Mouse (Mus musculus) thymus, postnatal 0 days (tissue): ENCODE results near the gene Lhx2. TPM values are rescaled to one million over a fixed set of nuclear protein-coding genes. Genes with fewer than 3 reads are reported as not detected.
A peak's percentile ranks its signal among the peaks of the same experiment; 100 is the strongest.

Experiments used
- DNase-seq: peaks from one replicate; pipeline ENCODE4 v3.0.0-alpha.2; 2015; ENCODE audit warnings: low spot score
- polyA plus RNA-seq: library from polyadenylated mRNA; unstranded; fragments of >200 nt; fragmentation: Nextera tagmentation; extraction: Ambion mirVana; gene quantifications from 2 replicates; pipeline ENCODE4 v1.2.1, GENCODE M21; 2015

Lhx2 gene
- polyA plus RNA-seq, 1 experiment from 2014 or later = 0.17 TPM

DNA sequence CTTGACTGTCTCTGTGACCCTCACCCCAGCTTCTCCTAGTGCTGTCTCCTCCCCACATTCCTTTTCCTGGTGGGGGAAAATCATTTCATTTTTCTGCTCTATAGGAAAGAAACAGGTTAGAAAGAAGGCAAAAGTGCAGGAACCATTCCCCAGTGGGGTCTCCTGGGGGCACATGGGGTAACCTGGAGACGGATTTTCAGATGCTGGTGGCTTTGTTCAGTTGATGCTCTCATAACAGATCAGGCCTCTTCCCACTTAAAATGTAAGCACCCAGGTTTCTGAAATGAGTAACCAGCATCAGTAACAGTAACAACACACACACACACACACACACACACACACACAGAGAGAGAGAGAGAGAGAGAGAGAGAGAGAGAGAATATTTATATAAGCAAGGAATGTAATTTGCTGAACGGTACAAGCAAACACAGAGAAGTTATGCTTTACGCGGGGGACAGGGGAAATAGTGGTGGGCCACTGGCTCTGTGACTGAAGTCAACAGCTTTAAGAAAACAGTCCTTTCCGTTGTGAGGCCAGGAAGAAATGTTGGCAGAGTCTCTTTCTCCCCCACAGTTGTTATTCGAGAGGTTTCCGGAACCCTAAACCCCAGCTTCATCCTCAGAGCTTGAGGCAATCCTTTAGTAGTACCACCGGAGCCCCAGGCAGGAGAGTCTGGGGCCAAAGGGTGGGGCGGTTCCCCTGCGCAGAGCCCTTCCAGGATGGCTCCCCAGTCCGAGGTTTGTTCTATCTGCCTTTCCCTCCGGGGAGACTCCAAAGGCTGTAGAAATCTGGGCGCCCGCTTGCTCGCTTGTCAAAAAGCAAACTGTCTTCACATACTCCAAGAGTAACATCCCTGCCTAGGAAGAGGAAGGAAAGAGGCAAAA lies 8.0 kb downstream of the Lhx2 start:
- no peak for DNase-seq

DNA sequence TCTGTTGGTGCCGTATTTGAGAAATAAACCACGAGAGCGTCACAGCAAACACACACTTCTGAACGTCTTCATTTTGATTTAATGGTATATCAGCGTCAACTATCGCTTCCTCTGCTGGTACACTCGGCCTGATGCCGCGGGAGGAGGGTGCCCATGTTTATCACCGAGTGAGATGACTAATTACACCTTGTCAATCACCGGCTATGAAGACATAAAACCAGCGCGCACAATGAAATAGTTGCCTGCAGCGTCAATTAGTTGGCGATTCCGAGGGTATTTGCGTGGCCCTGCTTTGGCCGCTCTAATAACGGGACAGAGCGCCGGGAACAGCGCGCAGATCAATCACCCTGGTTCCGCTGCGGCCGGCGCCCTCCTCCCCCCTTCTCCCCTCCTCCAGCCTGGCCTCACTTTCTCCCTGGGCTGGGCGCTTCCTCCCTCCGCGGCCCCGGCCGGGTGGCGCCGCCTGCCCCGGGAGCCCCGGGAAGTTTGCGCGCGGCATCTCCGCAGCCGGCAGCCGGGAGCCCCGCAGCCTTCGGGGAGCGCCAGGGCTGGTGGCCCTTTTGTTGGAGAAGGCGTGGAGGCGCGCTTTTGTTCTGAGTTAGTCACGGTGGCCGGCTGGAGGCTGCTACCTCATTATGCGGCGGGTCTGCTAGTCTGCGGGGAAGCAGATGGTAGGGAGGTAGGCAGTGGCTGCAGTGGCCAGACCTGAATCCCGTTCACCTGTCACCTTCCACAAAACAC lies 8.9 kb downstream of the Lhx2 start:
- no peak for DNase-seq

DNA sequence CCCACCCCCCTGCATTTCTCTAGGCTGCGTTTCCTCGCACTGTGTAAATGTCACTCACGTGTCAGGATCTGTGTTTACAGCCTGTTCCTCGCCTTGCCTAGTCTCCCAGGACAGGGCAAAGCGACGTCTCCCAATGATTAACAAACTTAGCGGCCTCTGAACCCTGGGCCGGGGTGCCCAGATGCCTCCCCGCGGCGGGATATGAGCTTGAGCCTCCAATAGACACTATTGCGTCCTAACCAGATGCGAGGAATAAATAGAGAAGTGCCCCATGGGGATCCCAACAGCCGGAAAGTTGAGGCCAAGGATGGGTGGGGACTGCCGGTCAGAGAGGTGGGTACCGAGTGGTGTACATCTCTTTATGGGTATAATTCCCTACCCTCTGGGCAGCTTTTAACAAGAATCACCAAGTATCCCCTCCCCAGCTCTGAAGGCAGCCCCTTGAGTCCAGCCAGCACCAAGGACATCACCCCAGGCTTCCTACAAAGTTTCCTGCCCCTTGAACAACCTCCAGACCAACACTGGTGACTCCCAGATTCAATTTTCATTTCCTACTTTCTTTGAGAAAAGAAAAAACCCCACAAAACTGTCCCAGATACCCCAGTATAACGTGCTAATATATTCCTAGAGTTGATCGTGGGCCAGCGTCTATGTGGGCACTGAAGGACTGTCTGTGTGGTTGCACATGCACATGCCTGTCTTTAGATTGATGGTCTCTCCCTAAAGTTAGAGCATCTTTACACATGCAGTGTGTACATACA lies 9.8 kb downstream of the Lhx2 start:
- DNase-seq = no peak

DNA sequence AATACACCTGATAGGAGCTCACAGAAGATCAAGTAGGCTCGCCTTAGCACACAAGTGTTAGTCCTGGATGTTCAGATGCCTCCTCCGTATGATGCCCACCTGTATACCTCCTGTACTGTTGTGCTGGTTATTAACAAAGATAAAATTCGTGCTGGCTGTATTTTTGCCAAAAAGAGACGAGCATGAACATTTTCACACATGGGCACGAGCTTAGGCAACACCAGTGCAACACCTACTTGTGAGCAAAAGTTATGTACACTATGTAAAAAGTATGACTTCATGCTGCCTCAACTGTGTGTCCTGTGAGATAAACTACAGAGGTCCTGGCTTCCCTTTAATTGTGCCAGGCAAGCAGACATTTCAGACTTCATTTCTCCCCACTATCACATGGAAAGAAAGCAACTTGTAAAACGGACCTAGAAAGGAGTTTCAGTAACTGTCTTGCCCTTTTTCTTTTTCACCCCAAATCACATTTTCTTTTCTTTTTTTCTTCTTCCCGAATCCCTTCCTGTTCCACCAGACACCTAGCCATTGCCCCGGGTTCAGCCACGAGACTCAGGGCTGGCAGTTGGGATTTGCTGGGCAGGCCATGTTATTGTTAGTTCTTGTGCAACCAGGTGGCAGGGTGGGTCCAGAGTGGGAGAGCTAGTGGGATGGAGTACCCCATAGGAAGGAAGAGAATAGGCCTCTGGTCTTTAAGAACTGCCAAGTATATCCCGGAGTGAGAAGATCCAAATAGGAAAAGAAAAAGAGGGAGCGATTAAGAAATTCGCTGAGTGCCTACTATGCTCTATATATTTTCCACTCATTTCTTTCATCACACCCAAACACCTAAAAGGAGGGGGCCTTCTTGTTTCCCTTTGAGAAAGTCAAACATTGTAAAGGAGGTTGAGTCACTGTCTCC lies 10.6 kb downstream of the Lhx2 start:
- no peak for DNase-seq

DNA sequence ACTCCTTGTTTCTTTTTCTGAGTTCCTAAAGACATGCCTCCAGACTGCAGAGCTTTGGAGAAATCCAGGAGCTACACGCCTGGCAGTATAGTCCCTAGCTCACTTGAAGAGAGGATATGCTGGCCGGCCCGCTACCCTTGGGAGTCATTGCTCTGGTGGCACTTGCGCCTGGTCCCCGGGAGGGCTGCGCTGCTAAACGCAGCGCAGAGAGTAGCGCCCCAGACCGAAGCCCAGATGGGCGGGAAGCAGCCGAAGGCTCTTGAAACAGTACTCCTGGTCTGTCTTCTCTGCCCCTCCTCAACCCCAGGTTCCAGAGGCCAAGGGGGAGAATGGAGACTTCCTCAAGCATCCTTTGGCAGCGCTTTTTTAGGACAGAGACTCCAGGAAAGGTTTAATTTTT lies 11.3 kb downstream of the Lhx2 start:
- DNase-seq = no peak

DNA sequence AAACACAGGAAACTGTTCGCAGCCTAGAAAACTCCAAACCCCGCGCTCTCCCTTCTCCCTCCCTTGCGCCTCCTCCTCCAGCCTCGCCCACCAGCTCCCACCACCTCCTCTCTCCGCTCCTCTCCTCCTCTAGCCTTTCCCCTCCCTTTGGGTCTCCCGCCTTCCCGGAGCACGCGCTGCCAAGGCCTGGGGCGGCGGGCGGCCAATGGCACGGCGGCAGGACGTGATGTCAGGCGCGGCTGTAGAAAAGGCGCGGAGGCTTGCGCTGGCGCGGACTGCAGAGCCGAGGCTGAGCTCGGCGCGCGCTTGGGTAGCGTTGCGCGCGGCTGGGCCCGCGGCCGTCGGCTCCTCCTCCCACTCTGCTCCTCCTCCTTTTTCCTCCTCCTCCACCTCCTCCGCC lies 11.7 kb downstream of the Lhx2 start:
- peak; percentile 71 for DNase-seq

DNA sequence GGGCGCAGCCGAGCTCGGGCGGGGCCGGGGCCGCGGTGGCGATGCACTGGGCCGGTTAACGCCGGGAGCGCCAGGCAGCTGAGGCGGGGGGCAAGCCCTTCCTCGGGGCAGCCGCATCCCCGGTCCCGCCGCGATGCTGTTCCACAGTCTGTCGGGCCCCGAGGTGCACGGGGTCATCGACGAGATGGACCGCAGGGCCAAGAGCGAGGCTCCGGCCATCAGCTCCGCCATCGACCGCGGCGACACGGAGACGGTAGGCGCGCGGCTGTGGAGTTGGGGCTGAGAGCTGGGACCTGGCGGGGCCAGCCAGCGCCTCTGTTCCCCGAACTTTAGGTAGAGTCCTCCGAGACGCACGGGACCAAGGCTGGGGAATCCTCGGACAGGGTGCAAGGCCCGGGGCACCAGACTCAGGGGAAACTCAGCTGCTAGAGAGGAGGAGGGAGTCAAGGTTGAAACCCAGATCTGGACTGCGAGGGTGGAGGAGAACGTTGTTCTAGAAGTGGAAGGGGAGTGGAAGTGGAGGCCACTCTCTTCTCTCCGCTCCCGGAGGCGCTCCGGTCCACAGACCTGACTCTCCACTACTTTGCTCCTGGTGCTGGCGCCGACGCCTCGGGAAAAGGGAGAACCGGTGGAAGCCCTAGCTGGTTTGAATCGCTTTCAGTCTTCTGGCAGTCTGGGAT lies 12.7 kb downstream of the Lhx2 start:
- no peak for DNase-seq

DNA sequence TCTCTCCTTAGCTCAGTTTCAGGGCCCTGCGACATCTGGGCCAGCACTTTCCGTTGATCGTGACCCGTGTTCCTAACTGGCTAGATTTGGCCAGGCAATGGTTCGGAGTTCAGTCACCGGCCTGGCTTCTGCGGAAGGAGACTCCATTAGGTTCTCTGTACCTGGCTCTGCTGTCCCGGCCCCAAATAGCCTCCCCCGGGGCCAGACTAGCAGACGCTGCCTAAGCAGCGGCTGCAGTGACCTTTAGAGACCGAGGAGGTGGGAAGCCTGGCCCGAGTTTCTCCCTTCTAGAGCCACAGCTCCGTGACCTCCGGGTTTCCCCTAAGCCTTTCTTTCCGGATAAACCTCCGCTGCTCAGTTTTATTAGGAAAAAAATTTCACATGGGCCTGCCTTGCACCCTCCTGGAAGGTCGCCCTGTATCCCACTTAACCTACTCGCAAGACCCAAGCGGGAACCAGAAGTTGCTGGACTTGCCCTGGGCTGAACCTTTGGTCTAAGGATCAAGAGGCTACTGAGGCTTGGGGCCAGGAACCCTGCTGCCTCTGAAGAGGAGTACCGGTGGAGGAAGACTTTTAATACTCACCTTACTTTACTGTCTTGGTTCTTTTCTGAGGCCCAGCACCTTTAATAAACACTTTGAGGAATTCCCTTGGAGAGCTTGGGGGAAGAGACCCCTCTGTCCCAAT lies 13.4 kb downstream of the Lhx2 start:
- DNase-seq = no peak

DNA sequence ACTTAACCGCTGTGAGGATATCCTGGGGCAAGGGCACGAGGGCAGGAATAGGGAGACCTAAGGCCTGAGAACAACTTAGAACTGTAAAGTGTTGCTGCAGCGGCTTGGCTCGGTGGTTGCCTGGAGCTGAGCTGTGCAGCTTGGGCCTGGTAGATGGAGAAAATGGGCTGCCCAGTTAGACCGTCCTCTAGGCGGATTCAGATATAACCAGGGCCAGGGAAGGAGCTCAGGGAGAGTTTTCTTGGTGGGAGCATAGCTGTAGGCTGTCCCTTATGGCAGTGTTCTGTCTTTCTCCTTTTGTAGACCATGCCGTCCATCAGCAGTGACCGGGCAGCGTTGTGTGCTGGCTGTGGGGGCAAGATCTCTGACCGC lies 13.9 kb downstream of the Lhx2 start:
- no peak for DNase-seq

DNA sequence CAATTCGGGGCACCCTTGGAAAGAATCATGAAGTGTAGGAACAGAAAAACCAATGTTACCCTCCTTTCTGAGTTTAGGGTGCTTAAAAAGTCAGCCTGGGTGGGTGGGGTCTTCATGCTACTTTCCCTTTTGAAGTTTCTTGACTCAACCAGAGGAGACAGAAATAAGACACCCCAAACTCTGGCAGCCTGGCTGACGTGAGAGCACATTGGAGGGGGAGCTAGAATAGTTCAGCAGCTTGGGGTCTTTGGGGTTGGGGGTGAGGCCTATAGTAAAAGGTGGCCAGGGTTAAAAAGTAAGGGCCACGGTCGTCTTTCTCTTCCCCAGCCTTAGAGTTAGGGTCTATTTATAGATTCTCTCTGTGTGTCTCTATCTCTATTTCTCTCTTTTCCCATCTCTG lies 14.6 kb downstream of the Lhx2 start:
- no peak for DNase-seq

DNA sequence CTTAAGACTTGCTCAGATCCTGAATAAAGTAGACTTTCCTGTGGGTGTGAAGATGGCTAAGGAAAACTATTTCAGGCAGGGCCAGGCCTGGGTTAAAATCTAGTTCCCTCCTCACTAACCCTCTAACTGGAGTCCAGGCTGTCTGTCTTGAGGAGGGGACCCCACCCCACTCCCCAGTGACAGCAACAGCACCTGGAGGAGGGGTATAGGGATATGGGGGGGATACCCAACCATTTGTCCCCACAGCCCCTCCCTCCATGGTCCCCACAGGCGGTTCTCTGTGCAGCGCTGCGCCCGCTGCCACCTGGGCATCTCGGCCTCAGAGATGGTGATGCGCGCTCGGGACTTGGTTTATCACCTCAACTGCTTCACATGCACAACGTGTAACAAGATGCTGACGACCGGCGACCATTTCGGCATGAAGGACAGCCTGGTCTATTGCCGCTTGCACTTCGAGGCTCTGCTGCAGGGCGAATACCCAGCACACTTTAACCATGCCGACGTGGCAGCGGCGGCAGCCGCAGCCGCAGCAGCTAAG lies 15.2 kb downstream of the Lhx2 start:
- DNase-seq = no peak

DNA sequence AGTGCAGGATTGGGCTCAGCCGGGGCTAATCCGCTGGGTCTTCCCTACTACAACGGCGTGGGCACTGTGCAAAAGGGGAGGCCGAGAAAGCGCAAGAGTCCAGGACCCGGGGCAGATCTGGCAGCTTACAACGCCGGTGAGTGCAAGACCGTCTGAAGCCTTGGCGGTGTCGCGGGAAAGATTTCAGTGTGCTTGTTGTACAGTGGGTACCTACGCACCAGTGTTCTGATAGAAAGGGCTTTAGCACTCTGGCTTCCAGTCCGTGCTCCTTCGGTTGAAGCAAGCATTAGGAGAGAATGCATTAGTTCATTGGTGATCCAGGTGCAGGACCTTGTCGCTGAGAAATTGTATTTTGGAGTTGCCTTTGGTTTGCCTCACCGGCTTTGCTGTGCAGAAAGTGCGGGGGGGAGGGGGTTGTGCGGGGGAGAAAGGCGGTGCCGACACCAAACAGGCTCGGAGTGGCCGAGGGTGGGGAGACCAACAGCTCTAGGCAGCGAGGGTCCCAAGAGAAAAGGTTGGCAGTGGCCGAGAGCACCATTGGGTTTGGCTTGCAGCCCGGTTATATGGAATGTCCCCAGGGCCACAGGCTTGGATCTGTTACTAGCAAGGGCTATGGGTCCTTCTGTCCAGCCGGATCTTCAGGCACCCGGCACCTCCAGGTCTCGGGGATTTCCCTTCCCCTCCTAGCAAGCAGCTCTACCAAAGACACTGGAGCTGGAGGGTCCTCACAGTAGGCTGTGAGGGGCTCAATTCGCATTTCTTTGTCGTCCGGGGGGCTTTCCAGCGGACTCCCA lies 15.8 kb downstream of the Lhx2 start:
- no peak for DNase-seq

DNA sequence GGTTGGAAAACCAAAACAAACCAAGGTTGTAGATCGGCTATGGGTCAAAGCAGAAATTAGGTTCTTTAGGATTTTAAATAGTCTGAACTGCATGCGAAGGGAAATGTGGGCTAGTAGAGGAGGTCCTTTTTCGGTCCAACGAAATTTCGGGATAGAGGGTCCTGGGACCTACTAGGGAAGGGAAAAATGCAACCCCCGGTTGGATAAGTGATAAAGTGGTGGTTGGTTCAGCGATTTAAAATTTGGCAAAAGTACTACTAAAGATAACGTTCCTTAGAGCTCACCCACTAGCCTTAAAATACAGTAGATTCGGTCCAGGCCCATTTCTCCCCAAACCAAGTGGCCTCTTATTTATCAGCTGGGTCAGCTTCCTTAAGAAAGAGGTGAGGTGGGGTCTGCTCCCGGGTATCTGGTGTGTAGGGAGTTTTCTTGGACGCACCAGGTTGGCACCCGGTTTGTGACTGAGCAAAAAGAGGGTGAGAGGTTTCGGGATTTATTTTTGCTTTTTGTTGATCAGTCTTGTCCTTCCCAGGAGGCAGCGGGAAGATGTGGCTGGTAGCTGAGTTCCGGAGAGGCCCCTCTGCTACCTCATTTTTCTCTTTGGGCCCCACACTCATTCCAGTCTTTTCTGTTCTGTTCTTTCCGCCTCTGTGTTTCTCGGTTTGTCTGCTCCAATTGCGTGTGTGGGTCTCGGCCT lies 16.8 kb downstream of the Lhx2 start:
- DNase-seq = no peak

DNA sequence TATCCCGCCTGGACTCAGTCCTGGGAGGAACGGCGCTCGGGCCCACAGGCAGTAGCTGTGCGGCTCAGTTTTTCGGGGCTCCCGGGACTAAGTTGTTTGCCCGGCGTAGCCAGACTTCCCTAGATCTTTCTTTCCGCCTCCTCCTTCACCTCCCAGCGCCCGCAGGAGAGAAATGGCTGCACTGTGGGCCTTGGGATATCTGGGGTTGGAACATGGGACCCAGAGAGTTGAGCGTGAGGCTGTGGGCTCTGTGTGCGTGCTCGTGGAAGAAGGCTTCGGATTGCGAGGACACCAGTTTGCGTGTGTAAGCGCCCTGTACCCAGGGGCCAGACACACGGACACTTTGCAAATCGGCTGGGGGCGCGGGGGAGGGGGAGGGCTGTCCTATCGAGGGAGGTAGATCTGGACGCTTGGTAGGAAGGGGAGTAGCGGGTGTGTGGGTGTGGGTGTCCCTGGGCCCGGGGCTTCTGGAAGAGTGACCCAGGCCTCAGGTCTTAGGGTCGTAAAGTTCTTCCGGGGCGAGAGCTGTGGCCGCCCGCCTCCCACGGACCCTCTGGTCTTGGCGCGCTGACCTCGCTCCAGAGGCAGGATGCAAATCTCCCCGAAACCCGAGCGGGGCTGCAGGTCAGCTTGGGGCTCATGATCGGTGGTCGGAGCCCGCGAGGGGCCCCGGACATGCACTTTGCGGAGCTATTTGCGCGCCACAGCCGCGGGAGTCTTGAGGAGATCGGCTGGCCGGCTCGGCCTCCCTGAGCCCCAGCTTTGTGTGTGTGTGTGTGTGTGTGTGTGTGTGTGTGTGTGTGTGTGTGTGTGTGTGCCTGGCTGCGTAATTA lies 17.6 kb downstream of the Lhx2 start:
- DNase-seq = no peak

DNA sequence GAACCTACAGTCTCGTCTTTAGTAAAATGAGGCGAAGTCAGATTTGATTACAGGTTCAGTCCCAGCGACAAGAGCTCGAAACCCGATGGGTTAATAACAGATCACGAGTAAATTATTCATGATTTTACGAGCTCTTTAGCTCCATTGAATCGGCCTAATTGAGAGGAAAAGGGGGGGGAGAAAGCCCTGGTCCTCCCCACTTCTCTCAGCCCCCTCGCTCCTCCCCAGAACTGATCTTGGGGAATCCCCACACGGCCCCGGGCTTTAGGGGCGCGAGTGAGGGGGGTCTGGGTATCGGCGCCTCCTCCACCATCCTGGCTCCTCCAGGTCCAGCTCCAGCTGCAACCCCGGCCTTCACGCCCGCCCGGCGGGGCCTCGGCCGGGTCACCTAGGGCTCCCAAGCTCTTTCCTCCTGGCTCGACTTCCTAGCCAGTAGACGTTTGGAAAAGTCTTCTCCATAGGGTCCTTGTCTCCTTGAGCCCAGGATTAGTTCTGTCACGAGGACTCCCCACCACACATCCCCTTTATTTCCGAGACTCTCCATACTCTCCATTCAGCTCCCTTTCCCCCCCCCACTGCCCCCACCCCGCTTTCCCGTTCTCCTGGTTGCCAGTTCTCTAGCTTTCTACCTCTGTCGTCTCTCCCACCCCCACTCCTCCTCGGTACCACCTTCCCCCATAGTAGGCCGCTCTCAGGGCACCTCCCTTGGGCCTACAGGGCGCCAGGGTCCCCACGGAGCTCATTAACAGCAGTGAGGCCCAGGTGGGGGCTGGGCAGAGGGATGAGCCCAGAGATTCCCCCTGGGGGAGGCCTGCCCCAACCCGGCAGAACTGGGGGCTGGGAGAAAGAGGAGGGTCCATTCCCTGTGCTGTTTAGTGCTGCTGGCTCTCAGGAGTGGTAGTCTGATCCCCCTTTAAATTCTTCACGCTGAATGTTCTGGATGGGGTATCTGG lies 18.5 kb downstream of the Lhx2 start:
- DNase-seq = no peak

DNA sequence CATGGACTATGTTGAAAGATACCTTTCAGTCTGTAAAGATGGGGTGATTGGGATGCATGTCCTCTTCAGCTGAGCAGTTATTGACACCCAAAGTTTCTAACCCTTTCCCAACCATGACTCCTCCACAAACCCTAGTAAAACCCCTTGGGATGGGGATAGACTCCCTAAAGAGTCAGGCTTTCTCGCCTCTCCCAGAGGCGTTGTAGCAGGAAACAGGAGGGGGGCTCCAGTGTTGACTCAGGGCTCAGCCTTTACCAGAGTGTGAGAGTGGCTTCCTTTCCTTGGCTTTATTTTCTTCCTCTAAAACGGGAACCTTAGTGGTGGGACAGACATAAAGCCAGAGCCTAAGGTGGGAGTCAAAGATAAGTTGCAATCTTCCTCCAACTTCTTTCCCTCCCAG lies 19.5 kb downstream of the Lhx2 start:
- no peak for DNase-seq
